ENCODE assay signal across 8 mouse cellular contexts in the genomic region with DNA sequence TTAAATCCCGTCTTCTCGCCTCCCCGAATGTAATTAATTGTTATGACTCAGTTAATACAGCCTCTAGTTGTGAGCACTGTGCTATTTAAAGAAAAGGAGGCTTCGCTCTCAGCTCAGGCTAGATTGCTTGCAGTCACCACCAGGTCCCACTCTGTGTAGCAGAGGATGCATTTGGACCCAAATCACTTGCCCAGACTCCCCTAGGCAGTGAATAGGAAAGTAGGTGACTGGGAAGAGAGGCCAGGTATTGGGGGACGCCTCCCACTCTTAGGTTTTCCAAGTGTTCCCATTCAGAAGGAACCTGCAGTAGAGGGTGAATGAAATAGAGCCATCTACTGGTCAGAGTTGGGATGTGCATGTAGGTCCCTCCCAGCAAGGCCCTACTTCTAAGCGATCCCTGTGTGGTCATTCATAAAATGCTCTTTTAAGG.
DNase-seq lines count a peak whose midpoint lies in the region; ATAC-seq and TF ChIP-seq lines count a peak whose summit lies in the region.

No protein-coding gene starts in this region.

- H3K27ac ChIP-seq in bone marrow macrophage, adult 2 months (ENCODE audit: insufficient read depth, low read depth, low read length): peak overlapping the region; percentile 2
- H3K27ac ChIP-seq in forebrain, embryonic 12.5 days: no peak overlapping the region
- no peak overlapping the region for H3K27ac ChIP-seq in hindbrain, embryonic 16.5 days (ENCODE audit: low read depth, low read length)
- H3K27ac ChIP-seq in left cerebral cortex, adult 2 months: no peak overlapping the region
- H3K27ac ChIP-seq in midbrain, embryonic 13.5 days: no peak overlapping the region
- H3K27ac ChIP-seq in stomach, embryonic 14.5 days (ENCODE audit: low read length): no peak overlapping the region

- H3K9me3 ChIP-seq in forebrain, embryonic 12.5 days: no peaks in the 10 kb centered on the region
- no peaks in the 10 kb centered on the region for H3K9me3 ChIP-seq in hindbrain, embryonic 16.5 days (ENCODE audit: control insufficient read depth, low read length)
- no peaks in the 10 kb centered on the region for H3K9me3 ChIP-seq in midbrain, embryonic 13.5 days
- no peaks in the 10 kb centered on the region for H3K9me3 ChIP-seq in stomach, embryonic 14.5 days (ENCODE audit: control insufficient read depth, low read depth, low read length)

- peaks cover 26% of the 10 kb centered on the region for H3K4me1 ChIP-seq in bone marrow macrophage, adult 2 months (ENCODE audit: control insufficient read depth, insufficient read depth, low read length)
- peaks cover 23% of the 10 kb centered on the region for H3K4me1 ChIP-seq in forebrain, embryonic 12.5 days
- peaks cover 12% of the 10 kb centered on the region for H3K4me1 ChIP-seq in hindbrain, embryonic 16.5 days (ENCODE audit: control insufficient read depth, insufficient read depth, low read depth, low read length)
- H3K4me1 ChIP-seq in midbrain, embryonic 13.5 days (replicated peaks): peaks cover 33% of the 10 kb centered on the region
- no peaks in the 10 kb centered on the region for H3K4me1 ChIP-seq in stomach, embryonic 14.5 days (ENCODE audit: control insufficient read depth, insufficient read depth, low read length)

- intact Hi-C loops in heart, postnatal 25 days (cut with DNase I): loop anchor here (10.0 kb wide), 1 partner anchor 132 kb away; no protein-coding TSS in a partner anchor
- intact Hi-C loops in left cerebral cortex, adult 2 months (cut with DNase I): loop anchor here (10.0 kb wide), 3 partner anchors 152 to 408 kb away; partner anchors contain the start of gene Dner

- H3K9ac ChIP-seq in forebrain, embryonic 12.5 days: no peak overlapping the region
- H3K9ac ChIP-seq in hindbrain, embryonic 16.5 days (ENCODE audit: low read depth, low read length): no peak overlapping the region
- H3K9ac ChIP-seq in midbrain, embryonic 13.5 days (replicated peaks): no peak overlapping the region
- no peak overlapping the region for H3K9ac ChIP-seq in stomach, embryonic 14.5 days (replicated peaks; ENCODE audit: low read depth, low read length)

- H3K36me3 ChIP-seq in forebrain, embryonic 12.5 days (replicated peaks): no peaks in the 10 kb centered on the region
- no peaks in the 10 kb centered on the region for H3K36me3 ChIP-seq in hindbrain, embryonic 16.5 days (ENCODE audit: control insufficient read depth, insufficient read depth, low read length)
- H3K36me3 ChIP-seq in midbrain, embryonic 13.5 days: no peaks in the 10 kb centered on the region
- H3K36me3 ChIP-seq in stomach, embryonic 14.5 days (ENCODE audit: control insufficient read depth, insufficient read depth, low read length): no peaks in the 10 kb centered on the region

- peaks cover 4% of the 10 kb centered on the region for H3K27me3 ChIP-seq in forebrain, embryonic 12.5 days
- H3K27me3 ChIP-seq in hindbrain, embryonic 16.5 days (replicated peaks; ENCODE audit: control insufficient read depth, insufficient read depth, low read length): no peaks in the 10 kb centered on the region
- peaks cover 9% of the 10 kb centered on the region; the same call in 1 of the 2 replicates for H3K27me3 ChIP-seq in midbrain, embryonic 13.5 days
- 0 out of 2 replicates have a peak, but pooled peaks cover 5% of the 10 kb centered on the region for H3K27me3 ChIP-seq in stomach, embryonic 14.5 days (ENCODE audit: control insufficient read depth, insufficient read depth, low read length)

- no peak for TF ChIP-seq POLR2A in bone marrow macrophage, adult 2 months (IDR thresholded peaks at IDR 0.05; ENCODE audit: borderline replicate concordance, low read depth, low read length)

- 29% methylated on average over 6 of the region's 6 CpGs for WGBS in forebrain, embryonic 12.5 days
- 19% methylated on average over 6 of the region's 6 CpGs for WGBS in hindbrain, embryonic 16.5 days
- 18% methylated on average over 6 of the region's 6 CpGs for WGBS in midbrain, embryonic 13.5 days
- WGBS in stomach, embryonic 14.5 days: 26% methylated on average over 6 of the region's 6 CpGs

- peak; percentile 60 for TF ChIP-seq CTCF in bone marrow macrophage, adult 2 months (IDR thresholded peaks at IDR 0.05; ENCODE audit: low read depth, low read length)
- peak; percentile 94 for TF ChIP-seq CTCF in left cerebral cortex, adult 2 months (IDR thresholded peaks at IDR 0.05)

- H3K4me2 ChIP-seq in forebrain, embryonic 12.5 days: no peak overlapping the region
- H3K4me2 ChIP-seq in hindbrain, embryonic 16.5 days (ENCODE audit: low read length): peak overlapping the region; percentile 34; the same call in 1 of the 2 replicates
- no peak overlapping the region; the same call in 1 of the 2 replicates for H3K4me2 ChIP-seq in midbrain, embryonic 13.5 days (replicated peaks)
- no peak overlapping the region for H3K4me2 ChIP-seq in stomach, embryonic 14.5 days (replicated peaks; ENCODE audit: low read depth, low read length)

- peak; percentile 68 for DNase-seq in heart, adult 8-10 months (ENCODE audit: low spot score)
- DNase-seq in heart, postnatal 25 days (ENCODE audit: low spot score): no peak
- DNase-seq in left cerebral cortex, adult 2 months (ENCODE audit: extremely low spot score in 1 of 2, low spot score in 2 of 2): peak; percentile 72

- ATAC-seq in forebrain, embryonic 12.5 days (ENCODE audit: low FRiP score): peak; percentile 44
- ATAC-seq in hindbrain, embryonic 16.5 days: peak; percentile 67
- peak; percentile 59 for ATAC-seq in midbrain, embryonic 13.5 days
- ATAC-seq in stomach, embryonic 14.5 days (ENCODE audit: insufficient number of reproducible peaks, insufficient read depth, low FRiP score, low read depth): peak; percentile 40; the same call in 1 of the 2 replicates

- no peak overlapping the region for H3K4me3 ChIP-seq in bone marrow macrophage, adult 2 months (ENCODE audit: insufficient read depth, low read length)
- no peak overlapping the region for H3K4me3 ChIP-seq in forebrain, embryonic 12.5 days (replicated peaks)
- no peak overlapping the region for H3K4me3 ChIP-seq in hindbrain, embryonic 16.5 days (ENCODE audit: low read length)
- H3K4me3 ChIP-seq in left cerebral cortex, adult 2 months: peak overlapping the region; percentile 16; the same call in 1 of the 2 replicates
- H3K4me3 ChIP-seq in midbrain, embryonic 13.5 days (replicated peaks): no peak overlapping the region
- no peak overlapping the region for H3K4me3 ChIP-seq in stomach, embryonic 14.5 days (ENCODE audit: low read depth, low read length)
